Mouse (Mus musculus) A20 (cell line): ENCODE results near the gene Plekhh1.

Experiments
- DNase-seq: peaks from one replicate; pipeline ENCODE4 v3.0.0-alpha.2; 2011; ENCODE audit warnings: low read depth, low spot score

Plekhh1 gene

GRCm38 (mm10) chr12:79028911-79029861, at the start of gene Plekhh1:
Gene Plekhh1 (plus strand): TSS chr12:79029163.
- peak; percentile 77 for DNase-seq

GRCm38 (mm10) chr12:78980683-78981091, 48.3 kb upstream of the Plekhh1 start:
- DNase-seq: peak; percentile 89

DNA sequence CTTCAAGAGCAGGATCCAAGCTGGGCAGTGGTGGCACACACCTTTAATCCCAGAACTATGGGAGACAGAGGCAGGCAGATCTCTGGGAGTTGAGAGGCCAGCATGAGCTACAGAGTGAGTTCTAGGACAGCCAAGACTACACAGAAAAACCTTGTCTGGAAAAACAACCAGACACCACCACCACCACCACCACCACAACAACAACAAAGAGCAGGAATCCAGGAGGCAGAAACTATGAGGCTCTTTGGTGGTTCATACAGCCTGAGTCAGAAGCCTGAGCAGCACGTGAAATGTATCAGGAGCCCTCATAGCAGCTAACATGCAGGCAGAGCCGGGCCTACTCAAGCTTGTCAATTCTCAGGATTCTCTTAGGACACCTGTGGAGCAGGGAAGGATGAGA, 47.8 kb upstream of the Plekhh1 start:
- no peak for DNase-seq

DNA sequence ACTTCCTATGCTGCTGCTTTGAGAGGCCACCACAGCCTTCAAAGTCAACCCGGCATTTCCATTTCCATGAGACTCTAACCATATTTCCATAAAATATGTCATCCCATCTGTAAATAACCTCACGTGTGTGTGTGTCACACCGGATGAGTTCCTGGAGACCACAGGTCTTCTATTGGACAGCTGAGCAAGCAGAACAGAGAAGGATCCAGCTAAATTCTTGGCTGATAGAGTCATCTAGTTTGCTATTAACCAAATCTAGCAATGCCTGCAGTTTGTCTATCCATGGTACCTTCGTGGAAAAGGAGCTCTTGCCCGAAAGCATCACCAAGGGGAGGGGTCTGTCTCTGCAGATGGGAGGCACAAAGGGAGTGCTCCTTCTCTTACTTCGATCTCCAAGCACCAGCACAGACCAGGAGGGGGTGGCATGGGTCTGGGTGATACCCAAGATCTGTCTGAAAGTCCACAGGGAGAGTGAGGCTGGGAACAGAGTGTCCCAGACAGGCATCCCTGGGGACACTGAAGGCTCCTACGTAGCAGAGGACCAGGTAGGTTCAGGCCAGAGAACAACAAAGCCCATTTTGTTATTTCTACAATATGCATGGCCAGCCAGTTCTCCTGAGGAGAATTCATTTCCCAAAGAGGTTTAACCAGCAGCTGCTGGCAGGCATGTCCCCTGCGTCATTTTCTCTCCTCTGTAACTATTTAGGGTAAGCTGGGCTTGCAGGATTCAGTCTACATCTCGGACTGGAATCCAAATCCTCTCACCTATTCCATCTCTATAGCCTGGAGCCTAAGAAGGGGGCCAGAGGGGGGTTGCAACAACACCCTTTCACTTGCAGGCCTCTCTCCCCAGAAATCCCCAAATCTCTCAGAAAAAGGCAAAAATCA, 46.8 kb upstream of the Plekhh1 start:
- DNase-seq: no peak

- DNase-seq: no peak
Observed at GRCm38 (mm10) chr12:78983296-78984034, 45.5 kb upstream of the Plekhh1 start.

GRCm38 (mm10) chr12:78984035-78984432, 44.9 kb upstream of the Plekhh1 start:
- no peak for DNase-seq

DNA sequence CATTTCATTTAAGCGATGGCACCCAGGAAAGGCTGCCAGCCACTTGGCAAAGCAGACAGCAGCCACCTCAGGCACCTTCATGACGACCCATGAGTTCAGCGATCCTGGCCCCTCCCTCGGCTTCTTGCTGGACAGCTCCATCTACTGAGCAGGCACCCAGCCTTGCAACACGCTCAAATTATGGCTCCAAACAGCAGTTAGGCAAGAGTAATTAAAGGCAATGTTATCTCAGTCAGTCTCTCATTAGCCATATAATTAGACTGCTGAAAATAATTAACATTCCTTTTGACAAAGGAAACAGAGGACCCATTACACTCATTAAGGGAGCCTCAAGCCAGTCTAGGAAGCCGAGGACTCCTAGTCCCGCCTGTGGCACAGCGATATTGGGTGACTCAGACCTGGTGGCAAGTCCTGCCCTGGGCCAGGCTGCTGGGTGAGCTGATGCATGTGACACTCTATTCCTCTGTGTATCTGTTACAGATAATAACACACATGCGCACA, 41.3 kb upstream of the Plekhh1 start:
- no peak for DNase-seq

- DNase-seq: no peak
Observed at GRCm38 (mm10) chr12:78996271-78996670, 32.7 kb upstream of the Plekhh1 start.

DNA sequence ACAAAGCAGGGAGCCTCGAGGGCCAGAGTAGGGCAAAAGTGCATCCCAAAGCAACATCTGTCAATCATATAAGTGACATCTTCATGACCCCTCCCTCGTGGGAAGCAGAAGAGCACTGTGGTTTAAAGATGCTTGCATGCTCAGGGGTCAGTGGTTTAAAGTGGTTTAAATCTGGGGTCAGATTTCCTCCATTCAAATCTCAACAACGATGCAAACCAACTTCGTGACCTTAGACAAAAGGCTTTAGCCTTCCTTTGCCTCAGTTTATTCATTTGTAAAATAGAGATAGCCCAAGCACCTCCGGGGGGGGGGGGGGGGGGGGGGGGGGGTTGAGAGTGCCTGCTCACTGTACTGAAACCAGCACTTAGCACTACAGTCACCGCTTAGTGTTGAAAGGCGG, 32.3 kb upstream of the Plekhh1 start:
- DNase-seq: no peak

- no peak for DNase-seq
Observed at GRCm38 (mm10) chr12:79002406-79002805, 26.6 kb upstream of the Plekhh1 start.

GRCm38 (mm10) chr12:79002978-79003377, 26.0 kb upstream of the Plekhh1 start:
- DNase-seq: no peak

GRCm38 (mm10) chr12:79005456-79005855, 23.5 kb upstream of the Plekhh1 start:
- DNase-seq: no peak

GRCm38 (mm10) chr12:79006076-79006475, 22.9 kb upstream of the Plekhh1 start:
- DNase-seq: no peak

DNA sequence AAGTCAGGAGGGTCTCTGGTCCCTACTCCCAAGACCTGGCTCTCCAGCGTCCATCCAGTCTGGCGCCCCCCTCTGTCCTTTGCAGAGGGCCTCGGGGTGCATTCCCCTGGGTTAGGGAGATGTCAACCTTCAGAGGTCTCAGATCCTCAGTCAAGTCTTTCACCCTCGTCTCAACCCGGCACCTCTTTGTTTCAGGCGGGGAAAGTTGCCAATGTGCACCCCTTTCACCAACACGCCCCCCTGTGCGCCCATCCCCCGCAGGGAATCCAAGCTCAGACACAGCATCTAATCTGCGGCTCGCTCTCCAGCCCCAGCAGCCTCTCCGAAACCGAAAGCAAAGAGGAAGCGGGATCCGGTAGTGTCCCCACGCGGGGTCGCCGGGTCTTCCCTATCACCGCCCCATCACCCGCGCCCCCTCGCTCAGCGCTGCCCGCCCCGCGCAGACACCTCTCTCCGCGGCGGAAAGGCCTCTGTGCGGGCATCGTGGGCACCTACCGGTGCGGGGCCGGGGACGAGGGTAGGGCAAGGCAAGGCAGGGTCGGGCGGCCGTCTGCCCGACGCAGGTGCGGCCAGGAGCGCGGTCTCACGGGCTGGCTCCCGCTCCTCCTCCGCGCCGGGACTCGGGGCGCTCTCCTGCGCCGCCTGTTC, 22.4 kb upstream of the Plekhh1 start:
- peak; percentile 74 for DNase-seq

- DNase-seq: peak; percentile 75
Observed at GRCm38 (mm10) chr12:79007126-79007753, 21.7 kb upstream of the Plekhh1 start, which contains the start of gene Tmem229b. Gene Tmem229b (minus strand): TSS chr12:79007627.

GRCm38 (mm10) chr12:79010569-79010968, 18.4 kb upstream of the Plekhh1 start:
- DNase-seq: no peak

DNA sequence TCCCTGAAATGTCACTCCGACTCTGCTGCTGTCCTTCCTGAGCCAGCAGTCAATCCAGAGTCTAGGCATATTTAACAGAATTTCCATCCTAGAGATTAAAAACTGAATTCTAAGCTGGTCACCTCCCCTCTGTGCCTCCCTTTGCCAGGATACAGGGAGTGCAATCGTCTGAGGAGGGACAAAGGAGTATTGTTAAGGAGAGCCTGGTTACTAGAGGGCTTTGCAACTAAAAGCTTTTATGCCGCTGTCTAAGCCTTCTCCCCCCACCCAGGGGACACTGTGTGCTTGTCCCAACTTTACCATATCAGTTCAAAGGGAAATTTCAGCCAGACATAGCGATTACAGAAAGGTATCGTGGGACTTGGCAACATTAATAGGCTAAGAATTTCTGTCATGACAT, 12.9 kb upstream of the Plekhh1 start:
- no peak for DNase-seq

GRCm38 (mm10) chr12:79017994-79018399, 11.0 kb upstream of the Plekhh1 start:
- peak; percentile 75 for DNase-seq

- no peak for DNase-seq
Observed at GRCm38 (mm10) chr12:79021902-79022301, 7.1 kb upstream of the Plekhh1 start.

DNA sequence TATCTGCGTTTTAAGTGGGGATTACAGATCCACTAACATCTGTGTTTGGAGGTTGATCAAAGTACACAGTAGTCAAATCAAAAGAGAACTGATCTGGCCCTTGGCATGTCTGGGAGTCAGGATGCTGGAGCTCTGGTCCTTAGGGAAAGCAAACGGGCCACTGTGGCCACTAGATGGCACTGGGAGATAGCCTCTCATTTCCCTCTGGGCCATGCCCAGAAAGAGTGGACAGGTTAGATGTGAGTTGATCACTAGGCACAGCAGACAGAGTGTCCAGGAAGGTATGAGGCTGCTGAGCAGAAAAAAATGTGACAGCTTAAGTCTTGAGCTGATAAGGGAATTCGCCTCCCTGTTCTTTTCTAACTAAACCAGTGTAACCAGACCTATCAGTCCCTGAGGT, 6.1 kb upstream of the Plekhh1 start:
- peak; percentile 56 for DNase-seq
